Comparison of ENCODE assay signal across 10 mouse cellular contexts in genomic region chr13:32055321-32055720, GRCm38 (mm10).
A peak's percentile ranks its signal among the peaks of the same experiment; 100 is the strongest.
DNase-seq lines count a peak whose midpoint lies in the region; ATAC-seq and TF ChIP-seq lines count a peak whose summit lies in the region.
"Had no signal": no experiment of that assay in that cellular context is flagged by ENCODE, and none has a peak within 500 bp of the region (broad histone marks: within the 10 kb centered on the region; RNA-seq: fewer than 3 reads in every experiment).

No protein-coding gene starts in this region.

- no peak overlapping the region for H3K9ac ChIP-seq in heart, embryonic 15.5 days
- H3K9ac ChIP-seq in midbrain, embryonic 13.5 days (replicated peaks), result no peak overlapping the region
- H3K9ac ChIP-seq in kidney, postnatal 0 days (ENCODE audit: low read depth, low read length), result no peak overlapping the region
- H3K9ac ChIP-seq: liver, embryonic 15.5 days had no signal

- peaks cover 12% of the 10 kb centered on the region for H3K4me1 ChIP-seq in heart, embryonic 15.5 days (replicated peaks)
- no peaks in the 10 kb centered on the region for H3K4me1 ChIP-seq in midbrain, embryonic 13.5 days (replicated peaks)
- no peaks in the 10 kb centered on the region for H3K4me1 ChIP-seq in midbrain, embryonic 10.5 days
- peaks cover 5% of the 10 kb centered on the region; the same call in 1 of the 2 replicates for H3K4me1 ChIP-seq in kidney, postnatal 0 days (replicated peaks; ENCODE audit: insufficient read depth, low read length)
- H3K4me1 ChIP-seq: liver, embryonic 15.5 days had no signal

- ATAC-seq in heart, embryonic 15.5 days (replicated peaks; ENCODE audit: insufficient number of reproducible peaks, insufficient read depth, low FRiP score, low read depth), result peak; percentile 43; the same call in 1 of the 2 replicates
- ATAC-seq in midbrain, embryonic 13.5 days, result peak; percentile 58; the same call in 1 of the 2 replicates
- ATAC-seq in kidney, postnatal 0 days (replicated peaks; ENCODE audit: low FRiP score, low read depth), result peak; percentile 91

- H3K27ac ChIP-seq in heart, embryonic 15.5 days, result no peak overlapping the region
- no peak overlapping the region for H3K27ac ChIP-seq in midbrain, embryonic 13.5 days
- H3K27ac ChIP-seq in midbrain, embryonic 10.5 days (replicated peaks), result no peak overlapping the region
- H3K27ac ChIP-seq in kidney, postnatal 0 days, result no peak overlapping the region
- H3K27ac ChIP-seq in gastrocnemius, adult 2 months, result no peak overlapping the region
- H3K27ac ChIP-seq: liver, embryonic 15.5 days had no signal

- no peaks in the 10 kb centered on the region for H3K9me3 ChIP-seq in heart, embryonic 15.5 days (replicated peaks)
- H3K9me3 ChIP-seq in midbrain, embryonic 13.5 days, result no peaks in the 10 kb centered on the region
- no peaks in the 10 kb centered on the region for H3K9me3 ChIP-seq in midbrain, embryonic 10.5 days (replicated peaks)
- no peaks in the 10 kb centered on the region for H3K9me3 ChIP-seq in kidney, postnatal 0 days (replicated peaks; ENCODE audit: low read length)
- H3K9me3 ChIP-seq: liver, embryonic 15.5 days had no signal

- no peak overlapping the region for H3K4me3 ChIP-seq in heart, embryonic 15.5 days
- no peak overlapping the region for H3K4me3 ChIP-seq in midbrain, embryonic 13.5 days (replicated peaks)
- no peak overlapping the region for H3K4me3 ChIP-seq in midbrain, embryonic 10.5 days
- no peak overlapping the region for H3K4me3 ChIP-seq in kidney, postnatal 0 days (replicated peaks; ENCODE audit: low read depth, low read length)
- H3K4me3 ChIP-seq in gastrocnemius, adult 2 months, result no peak overlapping the region
- H3K4me3 ChIP-seq: liver, embryonic 15.5 days had no signal

- H3K27me3 ChIP-seq in heart, embryonic 15.5 days, result no peaks in the 10 kb centered on the region
- H3K27me3 ChIP-seq in midbrain, embryonic 13.5 days, result no peaks in the 10 kb centered on the region
- no peaks in the 10 kb centered on the region for H3K27me3 ChIP-seq in midbrain, embryonic 10.5 days (ENCODE audit: low read depth, poor library complexity, severe bottlenecking)
- no peaks in the 10 kb centered on the region for H3K27me3 ChIP-seq in kidney, postnatal 0 days (ENCODE audit: insufficient read depth, low read length)
- H3K27me3 ChIP-seq: liver, embryonic 15.5 days had no signal

- no peaks in the 10 kb centered on the region for H3K36me3 ChIP-seq in heart, embryonic 15.5 days
- H3K36me3 ChIP-seq in midbrain, embryonic 13.5 days, result no peaks in the 10 kb centered on the region
- H3K36me3 ChIP-seq in midbrain, embryonic 10.5 days, result no peaks in the 10 kb centered on the region
- H3K36me3 ChIP-seq in kidney, postnatal 0 days (ENCODE audit: insufficient read depth, low read length), result no peaks in the 10 kb centered on the region
- H3K36me3 ChIP-seq: liver, embryonic 15.5 days had no signal

- 31% methylated on average over 6 of the region's 6 CpGs for WGBS in heart, embryonic 15.5 days
- WGBS in midbrain, embryonic 13.5 days, result 61% methylated on average over 6 of the region's 6 CpGs
- WGBS in midbrain, embryonic 10.5 days, result 78% methylated on average over 6 of the region's 6 CpGs
- 21% methylated on average over 6 of the region's 6 CpGs for WGBS in kidney, postnatal 0 days

- intact Hi-C loops in gastrocnemius, adult 2 months (cut with DNase I), result no loop called here

- no peak for DNase-seq in heart, postnatal 4 days
- DNase-seq in midbrain, embryonic 10.5 days (ENCODE audit: low spot score), result no peak
- peak; percentile 94 for DNase-seq in kidney, postnatal 0 days (ENCODE audit: low spot score)
- DNase-seq in retina, postnatal 1 day, result peak; percentile 50
- no peak for DNase-seq in gastrocnemius, adult 2 months
- no peak for DNase-seq in adipocyte (ENCODE audit: low spot score)
- DNase-seq: cerebellum, adult 11-12 months had no signal

- H3K4me2 ChIP-seq in heart, embryonic 15.5 days, result no peak overlapping the region
- H3K4me2 ChIP-seq in midbrain, embryonic 13.5 days (replicated peaks), result no peak overlapping the region
- H3K4me2 ChIP-seq in kidney, postnatal 0 days (ENCODE audit: low read length), result no peak overlapping the region
- H3K4me2 ChIP-seq: liver, embryonic 15.5 days had no signal

- no peak for TF ChIP-seq CTCF in kidney, postnatal 0 days (IDR thresholded peaks at IDR 0.05; ENCODE audit: low read depth)
- TF ChIP-seq CTCF in gastrocnemius, adult 2 months (IDR thresholded peaks at IDR 0.05), result no peak

Comparison
In these comparisons a context has a peak if more than half of its experiments do, and no peak if none do; other contexts are left out.
1. DNase-seq: peak in kidney, postnatal 0 days (single experiment) and retina, postnatal 1 day (single experiment); none in heart, postnatal 4 days (single experiment), midbrain, embryonic 10.5 days (single experiment), gastrocnemius, adult 2 months (single experiment) and adipocyte (single experiment).
2. Peak in every context shown above with its lines, with median percentiles within 50 percentile points of each other: ATAC-seq.